In genomic region chr4:156188162-156188810, GRCm38 (mm10) we compare ENCODE assay signal across 10 mouse cellular contexts. TPM values are rescaled to one million over a fixed set of nuclear protein-coding genes. Genes with fewer than 3 reads are reported as not detected.
DNase-seq lines count a peak whose midpoint lies in the region; ATAC-seq and TF ChIP-seq lines count a peak whose summit lies in the region.
"Had no signal": no experiment of that assay in that cellular context is flagged by ENCODE, and none has a peak within 500 bp of the region (broad histone marks: within the 10 kb centered on the region; RNA-seq: fewer than 3 reads in every experiment).

No protein-coding gene starts in this region.

- ATAC-seq in heart, embryonic 16.5 days (replicated peaks; ENCODE audit: extremely low read depth, insufficient read depth, low FRiP score), result no peak
- ATAC-seq in Patski, result peak; percentile 63
- peak; percentile 81 for ATAC-seq in granulocyte monocyte progenitor cell, adult 5-6 weeks (replicated peaks; ENCODE audit: poor library complexity, severe bottlenecking)
- no peak for ATAC-seq in midbrain, embryonic 12.5 days (ENCODE audit: low FRiP score, low read depth)

- no peak for DNase-seq in heart, adult 2 months
- no peak for DNase-seq in Patski (ENCODE audit: low read depth, low spot score)
- no peak for DNase-seq in thymus, postnatal 25 days
- DNase-seq in retina, postnatal 1 day, result no peak
- DNase-seq in embryo, embryonic 10 days (ENCODE audit: low spot score), result no peak
- DNase-seq: adrenal gland, postnatal 36 days had no signal

- WGBS in heart, embryonic 16.5 days, result 66% methylated on average over 5 of the region's 5 CpGs
- 86% methylated on average over 5 of the region's 5 CpGs for WGBS in heart, adult 2 months
- WGBS in midbrain, embryonic 12.5 days, result 38% methylated on average over 5 of the region's 5 CpGs

- H3K4me2 ChIP-seq in heart, embryonic 16.5 days (ENCODE audit: low read depth, low read length), result no peak overlapping the region
- H3K4me2 ChIP-seq in midbrain, embryonic 12.5 days (replicated peaks), result peak overlapping the region; percentile 38

- peak overlapping the region; percentile 52 for H3K27ac ChIP-seq in heart, embryonic 16.5 days (ENCODE audit: low read length)
- no peak overlapping the region for H3K27ac ChIP-seq in heart, adult 2 months
- peak overlapping the region; percentile 90 for H3K27ac ChIP-seq in midbrain, embryonic 12.5 days (replicated peaks)

- H3K79me2 ChIP-seq in heart, adult 2 months (replicated peaks; ENCODE audit: control insufficient read depth, insufficient read depth, low read length), result no peaks in the 10 kb centered on the region; the same call in 1 of the 2 replicates

- intact Hi-C loops in heart, adult 2 months (cut with DNase I), result no loop called here

- POLR2A ChIA-PET in Patski (lab: Charles Lee), result no interaction called here

- no peak overlapping the region for H3K4me3 ChIP-seq in heart, embryonic 16.5 days (ENCODE audit: low read length)
- H3K4me3 ChIP-seq in heart, adult 2 months, result no peak overlapping the region
- H3K4me3 ChIP-seq in midbrain, embryonic 12.5 days, result peak overlapping the region; percentile 10; the same call in 1 of the 2 replicates

- no peaks in the 10 kb centered on the region for H3K27me3 ChIP-seq in heart, embryonic 16.5 days (ENCODE audit: control insufficient read depth, insufficient read depth, low read length)
- H3K27me3 ChIP-seq in heart, adult 2 months (ENCODE audit: control insufficient read depth, insufficient read depth, low read length), result no peaks in the 10 kb centered on the region
- no peaks in the 10 kb centered on the region for H3K27me3 ChIP-seq in Patski
- no peaks in the 10 kb centered on the region; the same call in 1 of the 2 replicates for H3K27me3 ChIP-seq in midbrain, embryonic 12.5 days

- peaks cover 3% of the 10 kb centered on the region; the same call in 1 of the 2 replicates for H3K36me3 ChIP-seq in heart, embryonic 16.5 days (ENCODE audit: control insufficient read depth, insufficient read depth)
- no peaks in the 10 kb centered on the region for H3K36me3 ChIP-seq in heart, adult 2 months (ENCODE audit: control insufficient read depth, insufficient read depth, low read length)
- peaks cover 44% of the 10 kb centered on the region for H3K36me3 ChIP-seq in midbrain, embryonic 12.5 days

- peaks cover 50% of the 10 kb centered on the region for H3K4me1 ChIP-seq in heart, embryonic 16.5 days (ENCODE audit: control insufficient read depth, insufficient read depth, low read length)
- H3K4me1 ChIP-seq in heart, adult 2 months (ENCODE audit: control insufficient read depth, insufficient read depth, low read length), result peaks cover 10% of the 10 kb centered on the region
- H3K4me1 ChIP-seq in midbrain, embryonic 12.5 days, result peaks cover 94% of the 10 kb centered on the region

- H3K9ac ChIP-seq in heart, embryonic 16.5 days (ENCODE audit: low read length), result no peak overlapping the region
- no peak overlapping the region for H3K9ac ChIP-seq in heart, adult 2 months (ENCODE audit: low read depth, low read length)
- 0 out of 2 replicates have a peak overlapping the region, but pooled peaks have one; percentile 25 for H3K9ac ChIP-seq in midbrain, embryonic 12.5 days (replicated peaks)

- TF ChIP-seq EP300 in heart, adult 2 months (IDR thresholded peaks at IDR 0.05; ENCODE audit: insufficient read depth, low read depth, low read length), result no peak

- no peak for TF ChIP-seq CTCF in heart, adult 2 months (IDR thresholded peaks at IDR 0.05)
- no peak for TF ChIP-seq CTCF in Patski (IDR thresholded peaks at IDR 0.05)

- TF ChIP-seq POLR2A in heart, adult 2 months (IDR thresholded peaks at IDR 0.05; ENCODE audit: insufficient read depth, low read depth, low read length), result no peak

- in situ Hi-C loops in Patski (cut with MboI; ENCODE audit: low pct_unique_long_range_greater_than_20kb), result no loop called here

- CTCF ChIA-PET in Patski (lab: Charles Lee), result no interaction called here

- H3K9me3 ChIP-seq in heart, embryonic 16.5 days (replicated peaks; ENCODE audit: control insufficient read depth, low read length), result no peaks in the 10 kb centered on the region
- no peaks in the 10 kb centered on the region for H3K9me3 ChIP-seq in midbrain, embryonic 12.5 days

RNA-seq across cellular contexts. Expression of gene Agrn, which starts 9.0 kb away (rescaled TPM):
- 34.4 and 48.5 TPM in 2 replicates for polyA plus RNA-seq in heart, embryonic 16.5 days (2015; fragmentation: Nextera tagmentation; extraction: Ambion mirVana)
- 10 to 100 TPM; 24.3 to 26.9 TPM for total RNA-seq in heart, adult 2 months (2021)
- polyA plus RNA-seq in heart, adult 2 months (2012; rRNA removed), result 50.4 and 70.1 TPM in 2 replicates
- polyA plus RNA-seq in Patski (2021), result 166 TPM
- total RNA-seq in granulocyte monocyte progenitor cell, adult 5-6 weeks (2014; fragmentation: Nextera tagmentation), result 1.1 and 8.9 TPM in 2 replicates
- 1.2 and 2.1 TPM in 2 replicates for total RNA-seq in granulocyte monocyte progenitor cell, adult 5-6 weeks (2017)
- polyA plus RNA-seq in midbrain, embryonic 12.5 days (2016; fragmentation: Nextera tagmentation; extraction: Ambion mirVana), result 155 and 160 TPM in 2 replicates

RNA-seq across cellular contexts. Expression of gene Isg15, which starts 12.3 kb away (rescaled TPM):
- polyA plus RNA-seq in heart, embryonic 16.5 days (2015; fragmentation: Nextera tagmentation; extraction: Ambion mirVana), result 5.0 and 9.1 TPM in 2 replicates
- total RNA-seq in heart, adult 2 months (2021), result 1 to 10 TPM; 3.2 to 4.5 TPM
- 6.9 and 8.3 TPM in 2 replicates for polyA plus RNA-seq in heart, adult 2 months (2012; rRNA removed)
- 1.8 TPM for polyA plus RNA-seq in Patski (2021)
- 4.6 and 11.1 TPM in 2 replicates for total RNA-seq in granulocyte monocyte progenitor cell, adult 5-6 weeks (2014; fragmentation: Nextera tagmentation)
- total RNA-seq in granulocyte monocyte progenitor cell, adult 5-6 weeks (2017), result 1.2 TPM in 1 of 2 replicates, not detected in the other
- polyA plus RNA-seq in midbrain, embryonic 12.5 days (2016; fragmentation: Nextera tagmentation; extraction: Ambion mirVana), result 1.3 and 2.0 TPM in 2 replicates

RNA-seq across cellular contexts. Expression of gene AW011738, which starts 14.8 kb away (rescaled TPM):
- polyA plus RNA-seq in heart, embryonic 16.5 days (2015; fragmentation: Nextera tagmentation; extraction: Ambion mirVana), result 4.2 and 5.6 TPM in 2 replicates
- total RNA-seq in heart, adult 2 months (2021), result 10 to 100 TPM in 1 of 2 experiments, 1 to 10 TPM in 1; 9.7 to 12.1 TPM
- 4.6 and 4.8 TPM in 2 replicates for polyA plus RNA-seq in heart, adult 2 months (2012; rRNA removed)
- 0.60 TPM for polyA plus RNA-seq in Patski (2021)
- total RNA-seq in granulocyte monocyte progenitor cell, adult 5-6 weeks (2014; fragmentation: Nextera tagmentation), result 1.5 and 2.1 TPM in 2 replicates
- total RNA-seq in granulocyte monocyte progenitor cell, adult 5-6 weeks (2017), result 0.26 and 0.43 TPM in 2 replicates
- 7.6 and 8.1 TPM in 2 replicates for polyA plus RNA-seq in midbrain, embryonic 12.5 days (2016; fragmentation: Nextera tagmentation; extraction: Ambion mirVana)

RNA-seq across cellular contexts. Expression of gene Perm1, which starts 27.4 kb away (rescaled TPM):
- 16.3 and 16.8 TPM in 2 replicates for polyA plus RNA-seq in heart, embryonic 16.5 days (2015; fragmentation: Nextera tagmentation; extraction: Ambion mirVana)
- 100 to 1,000 TPM; 273 to 332 TPM for total RNA-seq in heart, adult 2 months (2021)
- polyA plus RNA-seq in heart, adult 2 months (2012; rRNA removed), result 163 and 257 TPM in 2 replicates
- 0.33 TPM for polyA plus RNA-seq in Patski (2021)
- total RNA-seq in granulocyte monocyte progenitor cell, adult 5-6 weeks (2014; fragmentation: Nextera tagmentation), result not detected in 2 replicates
- 0.05 TPM in 1 of 2 replicates, not detected in the other for total RNA-seq in granulocyte monocyte progenitor cell, adult 5-6 weeks (2017)
- 2.0 and 2.1 TPM in 2 replicates for polyA plus RNA-seq in midbrain, embryonic 12.5 days (2016; fragmentation: Nextera tagmentation; extraction: Ambion mirVana)
- total RNA-seq: megakaryocyte-erythroid progenitor cell, adult 5-6 weeks had no signal

RNA-seq across cellular contexts. Expression of gene Plekhn1, which starts 46.4 kb away (rescaled TPM):
- 13.8 and 17.5 TPM in 2 replicates for polyA plus RNA-seq in heart, embryonic 16.5 days (2015; fragmentation: Nextera tagmentation; extraction: Ambion mirVana)
- 10 to 100 TPM in 1 of 2 experiments, 1 to 10 TPM in 1; 9.7 to 10.8 TPM for total RNA-seq in heart, adult 2 months (2021)
- polyA plus RNA-seq in heart, adult 2 months (2012; rRNA removed), result 25.2 and 28.0 TPM in 2 replicates
- polyA plus RNA-seq in Patski (2021), result 14.5 TPM
- 24.3 and 36.5 TPM in 2 replicates for total RNA-seq in granulocyte monocyte progenitor cell, adult 5-6 weeks (2014; fragmentation: Nextera tagmentation)
- 12.2 and 13.4 TPM in 2 replicates for total RNA-seq in granulocyte monocyte progenitor cell, adult 5-6 weeks (2017)
- polyA plus RNA-seq in midbrain, embryonic 12.5 days (2016; fragmentation: Nextera tagmentation; extraction: Ambion mirVana), result 29.7 and 31.9 TPM in 2 replicates

Comparison
In these comparisons a context has a peak if more than half of its experiments do, and no peak if none do; other contexts are left out.
1. ATAC-seq: peak in Patski (single experiment) and granulocyte monocyte progenitor cell, adult 5-6 weeks (single experiment); none in heart, embryonic 16.5 days (single experiment) and midbrain, embryonic 12.5 days (single experiment).